Mouse (Mus musculus): Measurements from ENCODE around the gene Ankrd44.

GRCm38 (mm10) chr1:54844361-54844760 lies 81.8 kb downstream of the Ankrd44 start:
- TF ChIP-seq CTCF (IDR thresholded peaks at IDR 0.05; ENCODE audit: low read depth, low read length) (no peak), GATA2 (IDR thresholded peaks at IDR 0.05; ENCODE audit: borderline replicate concordance, low read depth, low read length) (no peak), GATA1 (IDR thresholded peaks at IDR 0.05; ENCODE audit: borderline replicate concordance, low read length) (no peak), POLR2AphosphoS5 (IDR thresholded peaks at IDR 0.05; ENCODE audit: insufficient replicate concordance, low read depth, low read length) (no peak)

Measured in G1E (cell line).